Mouse (Mus musculus): Measurements from ENCODE around the gene Map3k11.

DNA sequence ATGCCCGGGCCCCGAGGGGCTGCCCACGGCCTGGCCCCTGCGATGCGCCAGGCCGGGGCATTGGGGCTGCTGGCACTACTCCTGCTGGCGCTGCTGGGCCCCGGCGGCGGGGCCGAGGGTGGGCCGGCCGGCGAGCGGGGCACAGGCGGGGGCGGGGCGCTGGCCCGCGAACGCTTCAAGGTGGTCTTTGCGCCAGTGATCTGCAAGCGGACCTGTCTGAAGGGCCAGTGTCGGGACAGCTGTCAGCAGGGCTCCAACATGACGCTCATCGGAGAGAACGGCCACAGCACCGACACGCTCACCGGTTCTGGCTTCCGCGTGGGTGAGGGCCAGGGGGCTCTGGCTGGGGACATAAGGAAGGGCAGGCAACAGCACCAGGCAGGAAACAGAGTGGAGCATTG is 53.7 kb downstream of the Map3k11 start:
- TF ChIP-seq CTCF (IDR thresholded peaks at IDR 0.05; ENCODE audit: low read depth, low read length) (no peak), POLR2AphosphoS5 (IDR thresholded peaks at IDR 0.05; ENCODE audit: insufficient replicate concordance, low read depth, low read length) (no peak), GATA2 (IDR thresholded peaks at IDR 0.05; ENCODE audit: borderline replicate concordance, low read depth, low read length) (no peak)
